Comparison of ENCODE assay signal across 30 mouse cellular contexts in genomic region chr19:3875045-3875444, GRCm38 (mm10). TPM values are rescaled to one million over a fixed set of nuclear protein-coding genes. Genes with fewer than 3 reads are reported as not detected.
A peak's percentile ranks its signal among the peaks of the same experiment; 100 is the strongest.
DNase-seq lines count a peak whose midpoint lies in the region; ATAC-seq lines count a peak whose summit lies in the region.
"Had no signal": no experiment of that assay in that cellular context is flagged by ENCODE, and none has a peak within 500 bp of the region (broad histone marks: within the 10 kb centered on the region; RNA-seq: fewer than 3 reads in every experiment).

No protein-coding gene starts in this region.

- H3K27me3 ChIP-seq in embryonic facial prominence, embryonic 14.5 days (replicated peaks; ENCODE audit: control insufficient read depth, insufficient read depth, low read length), result no peaks in the 10 kb centered on the region
- no peaks in the 10 kb centered on the region for H3K27me3 ChIP-seq in embryonic facial prominence, embryonic 10.5 days (replicated peaks; ENCODE audit: low read depth, poor library complexity, severe bottlenecking)
- H3K27me3 ChIP-seq in intestine, embryonic 16.5 days (replicated peaks; ENCODE audit: control insufficient read depth, insufficient read depth, low read length), result no peaks in the 10 kb centered on the region
- H3K27me3 ChIP-seq in midbrain, embryonic 15.5 days (replicated peaks), result no peaks in the 10 kb centered on the region
- H3K27me3 ChIP-seq: embryonic facial prominence, embryonic 15.5 days; forebrain, embryonic 13.5 days; heart, embryonic 13.5 days; hindbrain, embryonic 15.5 days; neural tube, embryonic 12.5 days had no signal

- 0 out of 2 replicates have a peak, but pooled peaks have one; percentile 33 for ATAC-seq in embryonic facial prominence, embryonic 14.5 days (ENCODE audit: low read depth)
- peak; percentile 82 for ATAC-seq in intestine, embryonic 16.5 days
- ATAC-seq in midbrain, embryonic 15.5 days (replicated peaks), result no peak
- ATAC-seq: activated CD4-positive, CD25-positive, alpha-beta regulatory T cell, adult 4 months; forebrain, embryonic 13.5 days; inflammation-experienced regulatory T-cells, adult 6 months; midbrain, embryonic 16.5 days had no signal

- no peak overlapping the region for H3K4me3 ChIP-seq in embryonic facial prominence, embryonic 14.5 days (ENCODE audit: low read depth, low read length)
- H3K4me3 ChIP-seq in embryonic facial prominence, embryonic 10.5 days, result no peak overlapping the region
- H3K4me3 ChIP-seq in intestine, embryonic 16.5 days (ENCODE audit: low read length), result no peak overlapping the region
- no peak overlapping the region for H3K4me3 ChIP-seq in midbrain, embryonic 15.5 days
- H3K4me3 ChIP-seq: embryonic facial prominence, embryonic 15.5 days; forebrain, embryonic 13.5 days; heart, adult 2 months; heart, embryonic 13.5 days; hindbrain, embryonic 15.5 days; midbrain, embryonic 10.5 days; myocyte; neural tube, embryonic 12.5 days had no signal

- no peaks in the 10 kb centered on the region for H3K9me3 ChIP-seq in embryonic facial prominence, embryonic 14.5 days (ENCODE audit: control insufficient read depth, low read length)
- H3K9me3 ChIP-seq in embryonic facial prominence, embryonic 10.5 days, result no peaks in the 10 kb centered on the region
- H3K9me3 ChIP-seq in intestine, embryonic 16.5 days (ENCODE audit: control insufficient read depth, low read length), result no peaks in the 10 kb centered on the region
- no peaks in the 10 kb centered on the region for H3K9me3 ChIP-seq in midbrain, embryonic 15.5 days
- H3K9me3 ChIP-seq: embryonic facial prominence, embryonic 15.5 days; forebrain, embryonic 13.5 days; heart, embryonic 13.5 days; hindbrain, embryonic 15.5 days; midbrain, embryonic 10.5 days; neural tube, embryonic 12.5 days had no signal

- peaks cover 11% of the 10 kb centered on the region; the same call in 1 of the 2 replicates for H3K36me3 ChIP-seq in embryonic facial prominence, embryonic 14.5 days (ENCODE audit: control insufficient read depth, insufficient read depth, low read length)
- H3K36me3 ChIP-seq in embryonic facial prominence, embryonic 10.5 days (replicated peaks), result peaks cover 27% of the 10 kb centered on the region
- H3K36me3 ChIP-seq in intestine, embryonic 16.5 days (ENCODE audit: control insufficient read depth, insufficient read depth, low read length), result no peaks in the 10 kb centered on the region
- H3K36me3 ChIP-seq in midbrain, embryonic 15.5 days (replicated peaks), result no peaks in the 10 kb centered on the region
- H3K36me3 ChIP-seq: embryonic facial prominence, embryonic 15.5 days had no signal

- no peak overlapping the region for H3K9ac ChIP-seq in embryonic facial prominence, embryonic 14.5 days (ENCODE audit: low read depth, low read length)
- H3K9ac ChIP-seq in intestine, embryonic 16.5 days (ENCODE audit: low read depth, low read length), result no peak overlapping the region
- H3K9ac ChIP-seq in midbrain, embryonic 15.5 days, result no peak overlapping the region
- H3K9ac ChIP-seq: embryonic facial prominence, embryonic 15.5 days; forebrain, embryonic 13.5 days; heart, embryonic 13.5 days; hindbrain, embryonic 15.5 days; liver, embryonic 14.5 days; neural tube, embryonic 12.5 days had no signal

- H3K4me2 ChIP-seq in embryonic facial prominence, embryonic 14.5 days (ENCODE audit: low read depth, low read length), result no peak overlapping the region
- H3K4me2 ChIP-seq in intestine, embryonic 16.5 days (ENCODE audit: low read depth, low read length), result no peak overlapping the region
- no peak overlapping the region for H3K4me2 ChIP-seq in midbrain, embryonic 15.5 days
- H3K4me2 ChIP-seq: embryonic facial prominence, embryonic 15.5 days; forebrain, embryonic 13.5 days; heart, embryonic 13.5 days; hindbrain, embryonic 15.5 days; neural tube, embryonic 12.5 days had no signal

- H3K4me1 ChIP-seq in embryonic facial prominence, embryonic 14.5 days (ENCODE audit: control insufficient read depth, insufficient read depth, low read length), result peaks cover 17% of the 10 kb centered on the region; the same call in 1 of the 2 replicates
- peaks cover 7% of the 10 kb centered on the region; the same call in 1 of the 2 replicates for H3K4me1 ChIP-seq in embryonic facial prominence, embryonic 10.5 days
- H3K4me1 ChIP-seq in intestine, embryonic 16.5 days (ENCODE audit: control insufficient read depth, insufficient read depth, low read length), result 0 out of 2 replicates have a peak, but pooled peaks cover 3% of the 10 kb centered on the region
- no peaks in the 10 kb centered on the region for H3K4me1 ChIP-seq in midbrain, embryonic 15.5 days
- H3K4me1 ChIP-seq: hindbrain, embryonic 15.5 days; midbrain, embryonic 10.5 days; neural tube, embryonic 12.5 days had no signal

- WGBS in embryonic facial prominence, embryonic 14.5 days, result 70% methylated on average over 7 of the region's 7 CpGs
- 85% methylated on average over 7 of the region's 7 CpGs for WGBS in embryonic facial prominence, embryonic 10.5 days
- WGBS in intestine, embryonic 16.5 days, result 60% methylated on average over 7 of the region's 7 CpGs
- 89% methylated on average over 7 of the region's 7 CpGs for WGBS in midbrain, embryonic 15.5 days

- H3K27ac ChIP-seq in embryonic facial prominence, embryonic 14.5 days (replicated peaks; ENCODE audit: low read depth, low read length), result no peak overlapping the region
- H3K27ac ChIP-seq in embryonic facial prominence, embryonic 10.5 days (replicated peaks), result no peak overlapping the region
- H3K27ac ChIP-seq in intestine, embryonic 16.5 days (ENCODE audit: low read length), result no peak overlapping the region
- H3K27ac ChIP-seq in midbrain, embryonic 15.5 days, result no peak overlapping the region
- H3K27ac ChIP-seq: embryonic facial prominence, embryonic 15.5 days; forebrain, embryonic 13.5 days; heart, adult 2 months; heart, embryonic 13.5 days; hindbrain, embryonic 15.5 days; liver, embryonic 14.5 days; midbrain, embryonic 10.5 days; neural tube, embryonic 12.5 days had no signal

- peak; percentile 34 for DNase-seq in embryonic facial prominence, embryonic 14.5 days (ENCODE audit: low spot score)
- DNase-seq in embryonic facial prominence, embryonic 10.5 days (ENCODE audit: low spot score), result no peak
- peak; percentile 29 for DNase-seq in urinary bladder, postnatal 14 days (ENCODE audit: low spot score)
- no peak for DNase-seq in urinary bladder, postnatal 4 days (ENCODE audit: low spot score in 2 of 2)
- DNase-seq in heart, adult 18-20 months, result no peak
- DNase-seq: adrenal gland, adult 2 months; adrenal gland, postnatal 36 days; cerebellum, adult 18-20 months; cerebellum, postnatal 10 days; gastrocnemius, postnatal 36 days; heart, adult 2 months; heart, postnatal 10 days; kidney, postnatal 14 days; layer of hippocampus, adult 9-11 months; liver; lung, adult 2 months; right cerebral cortex, adult 18-20 months had no signal

RNA-seq across cellular contexts. Expression of gene Chka, which starts 23.5 kb away (rescaled TPM):
- 31.3 and 32.9 TPM in 2 replicates for polyA plus RNA-seq in embryonic facial prominence, embryonic 14.5 days (2014; fragmentation: Nextera tagmentation; extraction: Ambion mirVana)
- 50.0 and 51.8 TPM in 2 replicates for polyA plus RNA-seq in embryonic facial prominence, embryonic 10.5 days (2016; fragmentation: Nextera tagmentation; extraction: Ambion mirVana)
- polyA plus RNA-seq in intestine, embryonic 16.5 days (2015; fragmentation: Nextera tagmentation; extraction: Ambion mirVana), result 57.8 and 67.5 TPM in 2 replicates
- total RNA-seq in heart, adult 18-20 months (2021), result 10 to 100 TPM; 11.8 to 15.5 TPM
- 65.6 and 66.3 TPM in 2 replicates for polyA plus RNA-seq in midbrain, embryonic 15.5 days (2015; fragmentation: Nextera tagmentation; extraction: Ambion mirVana)

RNA-seq across cellular contexts. Expression of gene Tcirg1, which starts 31.9 kb away (rescaled TPM):
- 33.6 and 36.5 TPM in 2 replicates for polyA plus RNA-seq in embryonic facial prominence, embryonic 14.5 days (2014; fragmentation: Nextera tagmentation; extraction: Ambion mirVana)
- polyA plus RNA-seq in embryonic facial prominence, embryonic 10.5 days (2016; fragmentation: Nextera tagmentation; extraction: Ambion mirVana), result 28.0 and 28.8 TPM in 2 replicates
- 73.3 and 84.5 TPM in 2 replicates for polyA plus RNA-seq in intestine, embryonic 16.5 days (2015; fragmentation: Nextera tagmentation; extraction: Ambion mirVana)
- 1 to 10 TPM; 8.0 to 9.2 TPM for total RNA-seq in heart, adult 18-20 months (2021)
- polyA plus RNA-seq in midbrain, embryonic 15.5 days (2015; fragmentation: Nextera tagmentation; extraction: Ambion mirVana), result 12.7 and 14.6 TPM in 2 replicates

RNA-seq across cellular contexts. Expression of gene Ndufs8, which starts 37.5 kb away (rescaled TPM):
- 297 and 302 TPM in 2 replicates for polyA plus RNA-seq in embryonic facial prominence, embryonic 14.5 days (2014; fragmentation: Nextera tagmentation; extraction: Ambion mirVana)
- 250 and 258 TPM in 2 replicates for polyA plus RNA-seq in embryonic facial prominence, embryonic 10.5 days (2016; fragmentation: Nextera tagmentation; extraction: Ambion mirVana)
- polyA plus RNA-seq in intestine, embryonic 16.5 days (2015; fragmentation: Nextera tagmentation; extraction: Ambion mirVana), result 412 and 424 TPM in 2 replicates
- total RNA-seq in heart, adult 18-20 months (2021), result 100 to 1,000 TPM; 489 to 502 TPM
- polyA plus RNA-seq in midbrain, embryonic 15.5 days (2015; fragmentation: Nextera tagmentation; extraction: Ambion mirVana), result 246 and 258 TPM in 2 replicates

RNA-seq across cellular contexts. Expression of gene Aldh3b1, which starts 54.6 kb away (rescaled TPM):
- polyA plus RNA-seq in embryonic facial prominence, embryonic 14.5 days (2014; fragmentation: Nextera tagmentation; extraction: Ambion mirVana), result 4.6 and 4.8 TPM in 2 replicates
- polyA plus RNA-seq in embryonic facial prominence, embryonic 10.5 days (2016; fragmentation: Nextera tagmentation; extraction: Ambion mirVana), result 0.48 and 0.81 TPM in 2 replicates
- polyA plus RNA-seq in intestine, embryonic 16.5 days (2015; fragmentation: Nextera tagmentation; extraction: Ambion mirVana), result 4.2 TPM in 2 replicates
- total RNA-seq in heart, adult 18-20 months (2021), result 1 to 10 TPM; 1.3 to 2.0 TPM
- polyA plus RNA-seq in midbrain, embryonic 15.5 days (2015; fragmentation: Nextera tagmentation; extraction: Ambion mirVana), result 1.9 TPM in 2 replicates

RNA-seq across cellular contexts. Expression of gene Unc93b1, which starts 59.9 kb away (rescaled TPM):
- polyA plus RNA-seq in embryonic facial prominence, embryonic 14.5 days (2014; fragmentation: Nextera tagmentation; extraction: Ambion mirVana), result 21.3 and 24.5 TPM in 2 replicates
- polyA plus RNA-seq in embryonic facial prominence, embryonic 10.5 days (2016; fragmentation: Nextera tagmentation; extraction: Ambion mirVana), result 7.3 and 8.4 TPM in 2 replicates
- 27.0 and 29.8 TPM in 2 replicates for polyA plus RNA-seq in intestine, embryonic 16.5 days (2015; fragmentation: Nextera tagmentation; extraction: Ambion mirVana)
- 10 to 100 TPM; 17.7 to 23.9 TPM for total RNA-seq in heart, adult 18-20 months (2021)
- polyA plus RNA-seq in midbrain, embryonic 15.5 days (2015; fragmentation: Nextera tagmentation; extraction: Ambion mirVana), result 11.7 and 11.8 TPM in 2 replicates

Comparison
In these comparisons a context has a peak if more than half of its experiments do, and no peak if none do; other contexts are left out.
1. DNase-seq: peak in embryonic facial prominence, embryonic 14.5 days (single experiment) and urinary bladder, postnatal 14 days (single experiment); none in embryonic facial prominence, embryonic 10.5 days (single experiment), urinary bladder, postnatal 4 days (0 of 2) and heart, adult 18-20 months (0 of 2).